Mouse (Mus musculus): ENCODE measurements at regions not wholly inside any gene's neighbourhood (a gene's known extent, or its start where the extent isn't known, plus 50 kb on each side); places are given as distances from the start of the nearest gene placed in this dataset.

- TF ChIP-seq EP300 (optimal IDR thresholded peaks at IDR 0.05) (no peak), CTCF (IDR thresholded peaks at IDR 0.05; ENCODE audit: low read depth) (no peak)
These were observed 138.5 kb upstream of the Mon1b start for GRCm38 (mm10) chr8:113496896-113497295.

Data from stomach, postnatal 0 days (tissue).